Mouse (Mus musculus) naive thymus-derived CD4-positive, alpha-beta T cell, adult 2 months (primary cell): Measurements from ENCODE around the gene Gm21258.
"Not testable (repeated sequence)": the region's sequence is repeated elsewhere in the genome, so short reads cannot be mapped to it uniquely, and the experiment has no call there.

Experiments used
- DNase-seq: peaks from one replicate; pipeline ENCODE4 v3.0.0-alpha.2; 2011; ENCODE audit warnings: low read depth

Gene Gm21258

DNA sequence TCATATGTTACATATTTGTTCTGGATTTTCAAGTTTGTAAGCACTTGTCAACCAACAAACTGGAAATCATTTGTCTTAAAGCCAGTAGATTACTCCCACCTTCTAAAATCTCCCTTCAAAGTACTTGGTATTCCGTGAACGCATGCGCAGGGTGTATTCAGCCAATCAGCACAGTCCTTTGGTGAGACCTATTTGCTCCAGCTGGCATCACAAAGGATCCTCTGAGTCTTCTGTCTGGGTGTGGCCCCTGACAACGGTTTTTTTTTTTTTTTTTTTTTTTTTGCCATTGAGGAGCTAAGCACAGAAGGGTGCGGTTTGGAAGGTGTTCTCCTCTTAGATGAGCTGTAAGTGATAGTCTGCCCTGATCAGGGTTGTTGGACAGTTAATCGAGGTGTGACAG, at the start of gene Gm21258:
TSS of gene Gm21258 (plus strand) at position 301 of the 400 bp plus-strand sequence.
- not testable (repeated sequence) for DNase-seq
